Mouse (Mus musculus) Muller cell, postnatal 12 days (primary cell): ENCODE results near the gene Ccnb1.
"Not testable (repeated sequence)": the region's sequence is repeated elsewhere in the genome, so short reads cannot be mapped to it uniquely, and the experiment has no call there.

ENCODE experiments used
- DNase-seq: peaks from one replicate; pipeline ENCODE4 v3.0.0-alpha.2; 2015; ENCODE audit errors: inconsistent ontology term

The Ccnb1 gene

GRCm38 (mm10) chr13:100774704-100775103 lies 11.7 kb downstream of the Ccnb1 start:
- DNase-seq, result no peak

DNA sequence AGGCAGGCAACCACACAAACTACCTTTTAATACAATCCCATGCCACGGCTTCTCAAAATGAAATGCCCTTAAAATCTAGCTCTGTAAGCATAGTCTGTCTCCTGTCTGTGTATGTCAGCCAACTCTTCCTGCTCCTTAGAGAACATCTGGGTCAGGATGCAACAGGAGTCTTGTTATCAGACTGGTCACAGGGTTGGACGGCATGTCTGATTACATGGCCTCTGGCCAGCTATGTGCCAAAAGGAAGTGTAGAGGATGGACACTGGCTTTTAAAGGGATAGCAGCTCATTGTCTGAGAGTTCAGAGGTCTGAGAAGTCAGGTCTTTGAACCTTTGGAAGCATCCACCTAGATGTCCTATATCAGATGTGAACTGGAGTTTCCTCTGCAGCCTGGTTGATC lies 31.0 kb downstream of the Ccnb1 start:
- DNase-seq, result no peak

GRCm38 (mm10) chr13:100754186-100754585 lies 32.2 kb downstream of the Ccnb1 start:
- no peak for DNase-seq

DNA sequence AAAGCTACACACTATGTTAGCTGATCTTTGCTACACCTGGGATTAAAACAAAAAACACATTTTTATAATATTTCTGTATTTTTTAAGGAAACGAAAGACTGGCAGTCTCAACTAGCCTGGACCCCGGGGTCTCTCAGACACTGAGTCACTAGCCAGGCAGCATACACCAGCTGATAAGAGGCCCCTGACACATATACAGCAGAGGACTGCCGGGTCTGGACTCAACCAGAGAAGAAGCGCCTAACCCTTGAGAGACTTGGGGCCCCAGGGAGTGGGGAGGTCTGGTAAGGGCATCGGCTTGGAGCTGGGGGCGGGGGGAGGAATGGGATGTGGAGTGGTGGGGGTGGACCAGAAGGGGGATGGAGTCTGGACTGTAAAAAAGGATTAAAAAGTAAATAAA lies 33.4 kb downstream of the Ccnb1 start:
- no peak for DNase-seq

- no peak for DNase-seq
Measured at GRCm38 (mm10) chr13:100752529-100752928, 33.8 kb downstream of the Ccnb1 start.

GRCm38 (mm10) chr13:100751402-100751801 lies 35.0 kb downstream of the Ccnb1 start:
- DNase-seq, result no peak

GRCm38 (mm10) chr13:100750799-100751198 lies 35.6 kb downstream of the Ccnb1 start:
- DNase-seq, result no peak

DNA sequence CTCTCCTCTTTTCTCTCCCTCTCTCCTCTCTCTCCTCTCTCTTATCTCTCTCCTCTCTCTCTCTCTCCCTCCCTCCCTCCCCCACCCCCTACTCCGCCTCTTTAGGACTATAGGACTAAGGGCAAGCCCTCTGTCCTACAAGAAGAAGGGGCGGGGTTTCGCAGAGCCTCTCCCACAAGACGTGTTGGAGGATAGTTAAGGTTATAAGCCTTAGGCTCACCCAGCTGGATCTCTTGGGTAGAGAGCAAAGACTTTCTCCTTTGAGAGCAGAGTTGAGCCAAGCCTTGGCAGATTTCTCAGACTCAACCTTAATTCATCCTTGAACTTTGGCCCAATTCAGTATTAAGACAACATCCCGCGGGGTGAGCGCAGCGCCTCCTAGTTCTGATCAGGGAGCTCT lies 37.7 kb downstream of the Ccnb1 start:
- no peak for DNase-seq

GRCm38 (mm10) chr13:100746090-100746489 lies 40.3 kb downstream of the Ccnb1 start:
- DNase-seq, result no peak

- peak; percentile 96 for DNase-seq
Measured at GRCm38 (mm10) chr13:100744036-100744744, 42.2 kb downstream of the Ccnb1 start, which contains the start of gene Mrps36. Mrps36 (minus strand) TSS chr13:100744659.

GRCm38 (mm10) chr13:100743346-100744035 lies 42.9 kb downstream of the Ccnb1 start:
- DNase-seq, result no peak

- no peak for DNase-seq
Measured at GRCm38 (mm10) chr13:100742831-100743230, 43.5 kb downstream of the Ccnb1 start.

- no peak for DNase-seq
Measured at GRCm38 (mm10) chr13:100732756-100733155, 53.6 kb downstream of the Ccnb1 start.

GRCm38 (mm10) chr13:100731462-100732046 lies 54.8 kb downstream of the Ccnb1 start:
- DNase-seq, result not testable (repeated sequence)

GRCm38 (mm10) chr13:100730861-100731176 lies 55.6 kb downstream of the Ccnb1 start, which contains the start of gene Cdk7:
Cdk7 (minus strand) TSS chr13:100730939.
- DNase-seq, result peak; percentile 97

- no peak for DNase-seq
Measured at GRCm38 (mm10) chr13:100730153-100730860, 56.1 kb downstream of the Ccnb1 start.
